Mouse (Mus musculus): ENCODE measurements around the gene Sox1. TPM values are rescaled to one million over a fixed set of nuclear protein-coding genes. Genes with fewer than 3 reads are reported as not detected.

The Sox1 gene
- total and polyA plus RNA-seq, 2 experiments from 2014 or later = 2.6 to 16.8 TPM

GRCm38 (mm10) chr8:12408020-12408419 lies 12.9 kb downstream of the Sox1 start:
- H3K36me3 ChIP-seq (ENCODE audit: insufficient read depth, low read length) = no peaks in the 10 kb centered on the region
- H3K4me2 ChIP-seq (ENCODE audit: low read depth, low read length, poor library complexity, severe bottlenecking) = no peak overlapping the region
- H3K4me1 ChIP-seq (ENCODE audit: insufficient read depth, low read length) = no peaks in the 10 kb centered on the region
- H3K27ac ChIP-seq (ENCODE audit: low read depth, low read length) = no peak overlapping the region
- H3K9ac ChIP-seq (replicated peaks; ENCODE audit: low read length, poor library complexity, severe bottlenecking) = no peak overlapping the region
- DNase-seq (ENCODE audit: low spot score) (no peak), ATAC-seq (ENCODE audit: low FRiP score) (no peak)
- no peak for TF ChIP-seq CTCF (IDR thresholded peaks at IDR 0.05)
- H3K9me3 ChIP-seq (ENCODE audit: low read length) = no peaks in the 10 kb centered on the region
- no peak overlapping the region for H3K4me3 ChIP-seq (ENCODE audit: low read depth, low read length)
- H3K27me3 ChIP-seq (ENCODE audit: insufficient read depth, low read length) = peaks cover 23% of the 10 kb centered on the region
- WGBS = 20% methylated on average over 10 of the region's 10 CpGs

GRCm38 (mm10) chr8:12409976-12410375 lies 14.9 kb downstream of the Sox1 start:
- 77% methylated on average over 3 of the region's 3 CpGs for WGBS
- no peak overlapping the region for H3K4me3 ChIP-seq (ENCODE audit: low read depth, low read length)
- peaks cover 12% of the 10 kb centered on the region for H3K27me3 ChIP-seq (ENCODE audit: insufficient read depth, low read length)

GRCm38 (mm10) chr8:12417056-12417455 lies 22.0 kb downstream of the Sox1 start:
- no peak overlapping the region for H3K27ac ChIP-seq (ENCODE audit: low read depth, low read length)
- ATAC-seq (ENCODE audit: low FRiP score) (no peak), DNase-seq (ENCODE audit: low spot score) (no peak)
- 91% methylated on average over 2 of the region's 2 CpGs for WGBS
- H3K9ac ChIP-seq (replicated peaks; ENCODE audit: low read length, poor library complexity, severe bottlenecking) = no peak overlapping the region
- H3K9me3 ChIP-seq (ENCODE audit: low read length) = no peaks in the 10 kb centered on the region
- H3K27me3 ChIP-seq (ENCODE audit: insufficient read depth, low read length) = no peaks in the 10 kb centered on the region
- no peaks in the 10 kb centered on the region for H3K36me3 ChIP-seq (ENCODE audit: insufficient read depth, low read length)
- H3K4me3 ChIP-seq (ENCODE audit: low read depth, low read length) = no peak overlapping the region
- no peaks in the 10 kb centered on the region for H3K4me1 ChIP-seq (ENCODE audit: insufficient read depth, low read length)
- TF ChIP-seq CTCF (IDR thresholded peaks at IDR 0.05) = no peak
- H3K4me2 ChIP-seq (ENCODE audit: low read depth, low read length, poor library complexity, severe bottlenecking) = no peak overlapping the region

More at GRCm38 (mm10) chr8:12409976-12410375, 14.9 kb downstream of the Sox1 start:
- H3K9ac ChIP-seq (replicated peaks; ENCODE audit: low read length, poor library complexity, severe bottlenecking) = no peak overlapping the region
- no peak overlapping the region for H3K27ac ChIP-seq (ENCODE audit: low read depth, low read length)
- no peaks in the 10 kb centered on the region for H3K4me1 ChIP-seq (ENCODE audit: insufficient read depth, low read length)
- DNase-seq (ENCODE audit: low spot score) = no peak
- no peak for TF ChIP-seq CTCF (IDR thresholded peaks at IDR 0.05)
- no peaks in the 10 kb centered on the region for H3K9me3 ChIP-seq (ENCODE audit: low read length)
- no peak overlapping the region for H3K4me2 ChIP-seq (ENCODE audit: low read depth, low read length, poor library complexity, severe bottlenecking)
- no peaks in the 10 kb centered on the region for H3K36me3 ChIP-seq (ENCODE audit: insufficient read depth, low read length)
- no peak for ATAC-seq (ENCODE audit: low FRiP score)

- Histone ChIP-seq H3K27ac (ENCODE audit: low read depth, low read length) (no peak overlapping the region), H3K4me1 (ENCODE audit: insufficient read depth, low read length) (no peaks in the 10 kb centered on the region), H3K36me3 (ENCODE audit: insufficient read depth, low read length) (no peaks in the 10 kb centered on the region), H3K27me3 (ENCODE audit: insufficient read depth, low read length) (peaks cover 8% of the 10 kb centered on the region; the same call in 1 of the 2 replicates), H3K4me2 (ENCODE audit: low read depth, low read length, poor library complexity, severe bottlenecking) (no peak overlapping the region), H3K9me3 (ENCODE audit: low read length) (no peaks in the 10 kb centered on the region), H3K9ac (replicated peaks; ENCODE audit: low read length, poor library complexity, severe bottlenecking) (no peak overlapping the region), H3K4me3 (ENCODE audit: low read depth, low read length) (no peak overlapping the region)
- TF ChIP-seq CTCF (IDR thresholded peaks at IDR 0.05) = no peak
- DNase-seq (ENCODE audit: low spot score) (no peak), ATAC-seq (ENCODE audit: low FRiP score) (no peak)
- 88% methylated on average over 2 of the region's 2 CpGs for WGBS
Observed at GRCm38 (mm10) chr8:12420537-12420936, 25.4 kb downstream of the Sox1 start.

GRCm38 (mm10) chr8:12425906-12426305 lies 30.8 kb downstream of the Sox1 start:
- WGBS = 96% methylated on average over 8 of the region's 8 CpGs
- no peak for DNase-seq (ENCODE audit: low spot score)
- H3K4me3 ChIP-seq (ENCODE audit: low read depth, low read length) = no peak overlapping the region
- no peaks in the 10 kb centered on the region for H3K4me1 ChIP-seq (ENCODE audit: insufficient read depth, low read length)
- no peak overlapping the region for H3K27ac ChIP-seq (ENCODE audit: low read depth, low read length)
- no peak overlapping the region for H3K4me2 ChIP-seq (ENCODE audit: low read depth, low read length, poor library complexity, severe bottlenecking)
- no peaks in the 10 kb centered on the region for H3K9me3 ChIP-seq (ENCODE audit: low read length)
- no peak overlapping the region for H3K9ac ChIP-seq (replicated peaks; ENCODE audit: low read length, poor library complexity, severe bottlenecking)
- no peak for TF ChIP-seq CTCF (IDR thresholded peaks at IDR 0.05)
- no peak for ATAC-seq (ENCODE audit: low FRiP score)
- H3K36me3 ChIP-seq (ENCODE audit: insufficient read depth, low read length) = no peaks in the 10 kb centered on the region
- H3K27me3 ChIP-seq (ENCODE audit: insufficient read depth, low read length) = peaks cover 41% of the 10 kb centered on the region

- Histone ChIP-seq H3K27ac (ENCODE audit: low read depth, low read length) (no peak overlapping the region), H3K4me2 (ENCODE audit: low read depth, low read length, poor library complexity, severe bottlenecking) (no peak overlapping the region), H3K27me3 (ENCODE audit: insufficient read depth, low read length) (peaks cover 50% of the 10 kb centered on the region), H3K36me3 (ENCODE audit: insufficient read depth, low read length) (no peaks in the 10 kb centered on the region), H3K4me1 (ENCODE audit: insufficient read depth, low read length) (no peaks in the 10 kb centered on the region), H3K9me3 (ENCODE audit: low read length) (no peaks in the 10 kb centered on the region), H3K9ac (replicated peaks; ENCODE audit: low read length, poor library complexity, severe bottlenecking) (no peak overlapping the region), H3K4me3 (ENCODE audit: low read depth, low read length) (no peak overlapping the region)
- no peak for TF ChIP-seq CTCF (IDR thresholded peaks at IDR 0.05)
- no peak for ATAC-seq (ENCODE audit: low FRiP score)
- no peak for DNase-seq (ENCODE audit: low spot score)
- 58% methylated on average over 9 of the region's 9 CpGs for WGBS
Observed at GRCm38 (mm10) chr8:12427346-12427745, 32.3 kb downstream of the Sox1 start.
